Mouse (Mus musculus) cerebellum, adult 2 months (tissue): ENCODE results near the gene Fbxo3. TPM values are rescaled to one million over a fixed set of nuclear protein-coding genes. Genes with fewer than 3 reads are reported as not detected.
"Not testable (repeated sequence)": the region's sequence is repeated elsewhere in the genome, so short reads cannot be mapped to it uniquely, and the experiment has no call there.

Experiments used
- DNase-seq, 2 experiments: peaks; one replicate each; pipeline ENCODE4 v3.0.0; 2021
- H3K27ac ChIP-seq: fragments of 200-500 bp; 2 replicates; pipeline ENCODE4 v1.5.1; 2012; ENCODE audit warnings: low read length, control low read depth, inconsistent platforms; ENCODE audit not compliant: insufficient read depth
- H3K27me3 ChIP-seq: fragments of 200-500 bp; 2 replicates; pipeline ENCODE4 v1.6.1; 2012; ENCODE audit warnings: inconsistent platforms, mild to moderate bottlenecking, low read length, moderate library complexity; ENCODE audit not compliant: control insufficient read depth, insufficient read depth
- H3K4me1 ChIP-seq: fragments of 200-500 bp; 2 replicates; pipeline ENCODE4 v1.6.1; 2011; ENCODE audit warnings: low read length; ENCODE audit not compliant: control insufficient read depth, insufficient read depth
- H3K4me3 ChIP-seq: fragments of 200-500 bp; replicated peaks from 2 replicates; pipeline ENCODE3; 2011; ENCODE audit warnings: mild to moderate bottlenecking, low read depth, low read length, control low read depth; ENCODE audit not compliant: insufficient read depth
- CTCF ChIP-seq: fragments of 200-500 bp; IDR thresholded peaks from 2 replicates; pipeline ENCODE4 v1.5.1; 2011; ENCODE audit warnings: low read depth, mild to moderate bottlenecking, control low read depth, low read length, moderate library complexity, borderline replicate concordance; ENCODE audit not compliant: insufficient read depth
- POLR2A ChIP-seq: fragments of 200-500 bp; IDR thresholded peaks from 2 replicates; pipeline ENCODE4 v1.6.1; 2011; ENCODE audit warnings: low read length, control low read depth, borderline replicate concordance; ENCODE audit not compliant: insufficient read depth
- WGBS: fragments of 180-500 bp; shearing (Covaris S2); methylation state at CpG from one replicate; pipeline ENCODE4 v1.1.7; 2018; 5-methylcytosine and 5-hydroxymethylcytosine counted together
- polyA plus RNA-seq: library from polyadenylated mRNA; depleted of rRNA; stranded (reverse); fragments of >200 nt; gene quantifications from 2 replicates; pipeline ENCODE4 v1.2.3, GENCODE M21; 2012; rRNA removed

Gene Fbxo3
- polyA plus RNA-seq, 1 experiment, result 65.7 TPM

DNA sequence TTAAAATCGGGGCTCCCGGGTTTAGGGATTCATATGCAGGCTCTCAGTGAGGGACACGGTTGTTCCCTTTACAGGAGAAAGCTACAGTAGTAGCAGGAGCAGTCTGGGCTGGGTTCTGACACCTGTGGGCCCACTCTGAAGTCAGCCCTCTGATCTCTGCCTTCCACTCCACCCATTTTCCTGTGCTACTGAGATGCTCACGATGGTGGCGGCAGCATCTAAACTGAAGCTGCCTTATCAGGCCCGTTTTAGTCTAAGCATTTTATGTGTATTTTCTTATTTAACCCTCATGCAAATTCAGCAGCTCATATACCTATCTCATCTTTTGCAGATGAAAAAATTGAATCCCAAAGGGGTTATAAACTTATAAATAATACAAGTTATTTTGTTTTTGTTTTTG is 77.3 kb downstream of the Fbxo3 start:
- no peak for DNase-seq
- Histone ChIP-seq H3K4me3 (no peak overlapping the region), H3K4me1 (no peaks in the 10 kb centered on the region)

GRCm38 (mm10) chr2:104109021-104109420 is 81.5 kb downstream of the Fbxo3 start:
- DNase-seq, H3K27ac ChIP-seq: not testable (repeated sequence)
- WGBS, result 98% methylated on average over 2 of the region's 2 CpGs

More for the DNA sequence above, 77.3 kb downstream of the Fbxo3 start:
- Histone ChIP-seq H3K27me3 (no peaks in the 10 kb centered on the region), H3K27ac (no peak overlapping the region)
- 88% methylated on average over 6 of the region's 6 CpGs for WGBS
- TF ChIP-seq POLR2A (no peak), CTCF (no peak)

DNA sequence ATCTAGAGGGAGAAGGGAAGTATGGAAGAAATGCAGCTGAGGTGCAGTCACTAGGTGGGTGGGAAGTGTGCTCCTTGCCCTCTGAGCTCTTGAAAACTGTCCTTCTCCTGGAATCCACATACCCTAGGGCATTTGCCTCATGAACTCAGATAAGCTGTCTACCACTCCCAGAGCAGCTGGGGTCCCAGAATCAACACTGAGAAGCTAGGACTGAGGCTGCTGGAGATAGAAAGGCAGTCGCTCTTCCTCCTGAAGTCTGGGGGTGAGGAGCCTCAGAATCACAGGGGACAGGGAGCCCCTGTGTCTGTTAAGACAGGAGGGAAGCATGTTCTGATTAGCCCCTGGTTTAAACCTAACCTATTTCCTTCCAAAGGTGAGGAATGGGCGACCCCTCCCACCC is 82.0 kb downstream of the Fbxo3 start:
- DNase-seq, result no peak
- TF ChIP-seq POLR2A (no peak), CTCF (no peak)
- Histone ChIP-seq H3K4me1 (no peaks in the 10 kb centered on the region), H3K27ac (no peak overlapping the region), H3K4me3 (no peak overlapping the region), H3K27me3 (no peaks in the 10 kb centered on the region)
- 82% methylated on average over 2 of the region's 2 CpGs for WGBS

More at GRCm38 (mm10) chr2:104109021-104109420, 81.5 kb downstream of the Fbxo3 start:
- H3K4me3 ChIP-seq, H3K4me1 ChIP-seq, H3K27me3 ChIP-seq: not testable (repeated sequence)

- WGBS, result 91% methylated on average over 4 of the region's 4 CpGs
These were observed 82.5 kb downstream of the Fbxo3 start for GRCm38 (mm10) chr2:104110031-104110430.

DNA sequence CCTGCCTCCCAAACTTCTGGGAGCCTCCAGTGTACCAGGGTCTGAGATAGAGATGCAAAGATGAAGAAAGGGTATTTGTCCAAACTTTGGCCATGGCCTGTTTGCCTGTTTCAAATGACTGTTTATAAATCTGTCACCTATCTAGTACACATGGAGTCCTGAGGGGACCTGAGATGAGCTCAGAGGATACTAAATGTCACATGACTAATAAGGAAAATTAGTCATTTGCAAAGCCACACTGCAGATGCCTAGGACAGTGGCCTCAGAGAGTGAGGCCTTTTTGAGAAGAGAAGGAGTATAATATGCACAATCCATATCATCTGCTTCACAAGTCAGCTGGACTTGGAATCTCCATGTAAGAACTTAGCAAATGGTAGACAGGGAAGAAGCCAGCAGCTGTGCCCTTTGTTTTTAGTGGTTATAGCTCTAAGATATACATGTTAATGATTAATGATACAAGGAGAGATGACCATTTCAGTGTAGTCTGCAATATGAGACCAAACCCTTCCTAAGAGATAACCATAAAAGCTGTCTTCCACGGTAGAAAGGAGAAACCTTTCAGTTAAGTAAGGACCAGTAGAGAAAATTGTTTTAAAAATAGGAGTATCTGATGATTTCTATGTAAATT is 83.8 kb downstream of the Fbxo3 start:
- not testable (repeated sequence) for H3K4me1 ChIP-seq, H3K27me3 ChIP-seq, DNase-seq, H3K4me3 ChIP-seq, H3K27ac ChIP-seq
- no CpG with 5 or more reads among the region's 1 CpGs for WGBS

More at GRCm38 (mm10) chr2:104110031-104110430, 82.5 kb downstream of the Fbxo3 start:
- Histone ChIP-seq H3K4me3 (no peak overlapping the region), H3K27ac (no peak overlapping the region), H3K27me3 (no peaks in the 10 kb centered on the region), H3K4me1 (no peaks in the 10 kb centered on the region)
- no peak for TF ChIP-seq CTCF
- no peak for TF ChIP-seq POLR2A
- no peak for DNase-seq

Other genes starting within 250 kb of the Fbxo3 start
- 144 and 151 TPM in 2 replicates for gene Caprin1, start 230.1 kb upstream of the Fbxo3 start, polyA plus RNA-seq
- gene Lmo2, start 69.7 kb upstream of the Fbxo3 start, polyA plus RNA-seq, result 26.0 and 29.2 TPM in 2 replicates
- gene 4931422A03Rik, start 640 bp downstream of the Fbxo3 start, polyA plus RNA-seq, result not detected in 2 replicates
- 0.22 and 0.33 TPM in 2 replicates for gene Gm10912, start 38.1 kb downstream of the Fbxo3 start, polyA plus RNA-seq
- not detected in 2 replicates for gene Gm10799, start 40.8 kb downstream of the Fbxo3 start, polyA plus RNA-seq
- 10.6 and 11.4 TPM in 2 replicates for gene Cd59b, start 42.1 kb downstream of the Fbxo3 start, polyA plus RNA-seq
- 37.0 and 42.4 TPM in 2 replicates for gene Cd59a, start 68.1 kb downstream of the Fbxo3 start, polyA plus RNA-seq
- gene A930018P22Rik, start 95.0 kb downstream of the Fbxo3 start, polyA plus RNA-seq, result 0.18 TPM in 1 of 2 replicates, not detected in the other